Mouse (Mus musculus): ENCODE data around the gene Tor2a. TPM values are rescaled to one million over a fixed set of nuclear protein-coding genes. Genes with fewer than 3 reads are reported as not detected.

Tor2a gene
- polyA plus RNA-seq, 1 experiment from 2014 or later = 48.5 TPM

GRCm38 (mm10) chr2:32750199-32750598 lies 6.8 kb upstream of the Tor2a start:
- Histone ChIP-seq H3K4me3 (ENCODE audit: low read depth, low read length) (no peak overlapping the region), H3K4me1 (ENCODE audit: control insufficient read depth, insufficient read depth, low read length) (peaks cover 10% of the 10 kb centered on the region), H3K4me2 (ENCODE audit: low read length) (no peak overlapping the region), H3K36me3 (ENCODE audit: control insufficient read depth, insufficient read depth, low read length) (peaks cover 55% of the 10 kb centered on the region), H3K9me3 (replicated peaks; ENCODE audit: control insufficient read depth, low read length, poor library complexity, severe bottlenecking) (no peaks in the 10 kb centered on the region), H3K27me3 (ENCODE audit: control insufficient read depth, insufficient read depth, low read depth, low read length) (no peaks in the 10 kb centered on the region), H3K27ac (ENCODE audit: low read length) (no peak overlapping the region), H3K9ac (ENCODE audit: low read depth, low read length) (no peak overlapping the region)
- WGBS = 76% methylated on average over 7 of the region's 7 CpGs
- ATAC-seq = no peak

DNA sequence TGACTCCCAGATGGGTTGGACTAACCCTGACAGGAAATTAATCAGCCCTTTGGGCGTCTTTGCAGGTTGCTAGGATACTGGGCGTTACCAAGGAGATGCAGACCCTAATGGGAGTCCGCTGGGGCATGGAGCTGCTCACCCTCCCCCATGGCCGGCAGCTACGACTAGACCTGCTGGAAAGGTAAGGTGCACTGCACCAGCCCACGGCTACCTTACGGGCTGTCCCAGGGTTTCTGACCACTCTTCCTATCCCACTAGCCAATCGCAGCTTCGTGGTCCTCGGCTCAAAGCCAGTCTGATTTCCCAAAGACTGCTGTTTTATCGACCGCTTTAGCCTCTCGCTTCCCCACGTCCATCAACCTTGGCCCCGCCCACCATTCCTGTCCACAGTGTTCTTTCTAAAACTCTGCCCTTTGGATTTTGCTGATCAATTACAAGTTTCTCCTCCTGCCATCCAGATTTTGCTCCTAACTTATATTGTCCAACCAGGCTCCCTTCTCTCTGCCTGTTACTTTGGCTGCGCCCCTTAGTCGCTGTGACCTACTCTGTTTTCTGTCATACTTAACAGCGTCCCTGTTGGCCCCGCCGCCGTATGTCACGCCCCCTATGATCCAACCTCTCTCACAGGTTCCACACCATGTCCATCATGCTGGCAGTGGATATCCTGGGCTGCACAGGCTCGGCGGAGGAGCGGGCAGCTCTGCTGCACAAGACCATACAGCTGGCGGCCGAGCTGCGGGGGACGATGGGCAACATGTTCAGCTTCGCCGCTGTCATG lies 6.0 kb upstream of the Tor2a start:
- H3K4me2 ChIP-seq (ENCODE audit: low read length) = peak overlapping the region; percentile 29
- peaks cover 10% of the 10 kb centered on the region for H3K4me1 ChIP-seq (ENCODE audit: control insufficient read depth, insufficient read depth, low read length)
- no peaks in the 10 kb centered on the region for H3K9me3 ChIP-seq (replicated peaks; ENCODE audit: control insufficient read depth, low read length, poor library complexity, severe bottlenecking)
- 11% methylated on average over 31 of the region's 31 CpGs for WGBS
- no peak overlapping the region for H3K27ac ChIP-seq (ENCODE audit: low read length)
- no peaks in the 10 kb centered on the region for H3K27me3 ChIP-seq (ENCODE audit: control insufficient read depth, insufficient read depth, low read depth, low read length)
- peak; percentile 78 for ATAC-seq
- H3K36me3 ChIP-seq (ENCODE audit: control insufficient read depth, insufficient read depth, low read length) = peaks cover 48% of the 10 kb centered on the region
- no peak overlapping the region; the same call in 1 of the 2 replicates for H3K4me3 ChIP-seq (ENCODE audit: low read depth, low read length)
- H3K9ac ChIP-seq (ENCODE audit: low read depth, low read length) = no peak overlapping the region

DNA sequence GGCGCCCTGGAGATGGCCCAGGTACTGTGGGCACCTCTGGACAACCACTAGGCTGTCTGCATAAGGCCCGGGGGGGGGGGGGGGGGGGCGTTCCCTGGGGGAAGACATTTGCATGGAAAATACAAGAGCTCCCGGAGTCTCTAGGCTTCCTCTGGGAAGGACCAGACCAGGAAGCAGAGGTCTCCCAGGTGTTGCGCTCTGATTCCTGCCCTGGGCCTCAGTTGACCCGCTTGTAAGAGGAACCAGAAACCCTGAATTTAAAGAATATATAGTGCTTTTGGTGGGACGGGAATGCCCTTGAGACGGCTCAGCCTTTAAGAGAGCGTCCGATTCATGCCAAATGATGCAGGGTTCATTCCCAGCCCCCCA lies 5.4 kb upstream of the Tor2a start:
- H3K36me3 ChIP-seq (ENCODE audit: control insufficient read depth, insufficient read depth, low read length) = peaks cover 45% of the 10 kb centered on the region

GRCm38 (mm10) chr2:32752181-32752580 lies 4.9 kb upstream of the Tor2a start:
- H3K4me2 ChIP-seq (ENCODE audit: low read length) = no peak overlapping the region
- H3K4me3 ChIP-seq (ENCODE audit: low read depth, low read length) = no peak overlapping the region
- no peak overlapping the region for H3K27ac ChIP-seq (ENCODE audit: low read length)
- H3K36me3 ChIP-seq (ENCODE audit: control insufficient read depth, insufficient read depth, low read length) = peaks cover 41% of the 10 kb centered on the region
- H3K27me3 ChIP-seq (ENCODE audit: control insufficient read depth, insufficient read depth, low read depth, low read length) = no peaks in the 10 kb centered on the region
- peaks cover 10% of the 10 kb centered on the region for H3K4me1 ChIP-seq (ENCODE audit: control insufficient read depth, insufficient read depth, low read length)
- ATAC-seq = no peak
- no peaks in the 10 kb centered on the region for H3K9me3 ChIP-seq (replicated peaks; ENCODE audit: control insufficient read depth, low read length, poor library complexity, severe bottlenecking)
- H3K9ac ChIP-seq (ENCODE audit: low read depth, low read length) = no peak overlapping the region
- WGBS = 61% methylated on average over 10 of the region's 10 CpGs

More for the DNA sequence above, 5.4 kb upstream of the Tor2a start:
- no peaks in the 10 kb centered on the region for H3K27me3 ChIP-seq (ENCODE audit: control insufficient read depth, insufficient read depth, low read depth, low read length)
- no peak overlapping the region; the same call in 1 of the 2 replicates for H3K4me3 ChIP-seq (ENCODE audit: low read depth, low read length)
- H3K4me1 ChIP-seq (ENCODE audit: control insufficient read depth, insufficient read depth, low read length) = peaks cover 10% of the 10 kb centered on the region
- H3K9ac ChIP-seq (ENCODE audit: low read depth, low read length) = no peak overlapping the region
- no peak for ATAC-seq
- peak overlapping the region; percentile 29 for H3K4me2 ChIP-seq (ENCODE audit: low read length)
- H3K9me3 ChIP-seq (replicated peaks; ENCODE audit: control insufficient read depth, low read length, poor library complexity, severe bottlenecking) = no peaks in the 10 kb centered on the region
- 26% methylated on average over 7 of the region's 10 CpGs for WGBS
- no peak overlapping the region for H3K27ac ChIP-seq (ENCODE audit: low read length)

DNA sequence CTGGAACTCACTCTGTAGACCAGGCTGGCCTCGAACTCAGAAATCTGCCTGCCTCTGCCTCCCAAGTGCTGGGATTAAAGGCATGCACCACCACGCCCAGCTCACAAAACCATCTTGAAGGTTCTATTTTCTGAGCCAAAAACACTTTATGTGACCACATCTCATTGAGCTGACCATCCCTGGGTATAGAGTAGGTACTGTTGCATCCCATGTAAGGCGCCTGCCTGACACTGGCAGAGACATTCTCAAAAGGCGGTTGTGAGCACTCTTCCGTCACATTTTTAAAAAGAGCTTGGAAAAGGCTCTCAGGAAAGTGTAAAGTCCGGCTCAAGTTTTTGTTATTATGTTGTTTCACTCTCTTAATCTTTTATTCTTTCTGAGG lies 369 bp upstream of the Tor2a start:
- 26% methylated on average over 6 of the region's 6 CpGs for WGBS
- ATAC-seq = peak; percentile 49
- peak overlapping the region; percentile 66 for H3K4me3 ChIP-seq (ENCODE audit: low read depth, low read length)
- peaks cover 36% of the 10 kb centered on the region for H3K36me3 ChIP-seq (ENCODE audit: control insufficient read depth, insufficient read depth, low read length)
- H3K9me3 ChIP-seq (replicated peaks; ENCODE audit: control insufficient read depth, low read length, poor library complexity, severe bottlenecking) = no peaks in the 10 kb centered on the region
- no peaks in the 10 kb centered on the region for H3K27me3 ChIP-seq (ENCODE audit: control insufficient read depth, insufficient read depth, low read depth, low read length)
- no peak overlapping the region for H3K9ac ChIP-seq (ENCODE audit: low read depth, low read length)
- peaks cover 13% of the 10 kb centered on the region for H3K4me1 ChIP-seq (ENCODE audit: control insufficient read depth, insufficient read depth, low read length)
- H3K4me2 ChIP-seq (ENCODE audit: low read length) = peak overlapping the region; percentile 56; the same call in 1 of the 2 replicates
- no peak overlapping the region; the same call in 1 of the 2 replicates for H3K27ac ChIP-seq (ENCODE audit: low read length)

DNA sequence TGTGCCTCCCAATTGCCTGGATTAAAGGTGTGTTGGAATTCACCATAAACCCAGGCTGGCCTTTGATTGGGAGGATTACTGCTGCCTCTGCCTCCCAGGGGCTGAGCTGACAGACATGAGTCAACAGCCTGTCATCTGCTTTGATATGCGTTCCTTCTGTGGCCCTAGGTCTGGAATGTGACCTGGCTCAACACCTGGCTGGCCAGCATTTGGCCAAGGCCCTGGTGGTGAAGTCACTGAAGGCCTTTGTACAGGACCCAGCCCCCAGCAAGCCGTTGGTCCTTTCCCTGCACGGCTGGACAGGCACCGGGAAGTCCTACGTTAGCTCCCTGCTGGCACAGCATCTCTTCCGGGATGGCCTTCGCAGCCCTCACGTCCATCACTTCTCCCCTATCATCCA lies 1.5 kb downstream of the Tor2a start:
- 81% methylated on average over 8 of the region's 8 CpGs for WGBS
- Histone ChIP-seq H3K4me2 (ENCODE audit: low read length) (no peak overlapping the region), H3K9ac (ENCODE audit: low read depth, low read length) (0 out of 2 replicates have a peak overlapping the region, but pooled peaks have one; percentile 28), H3K27ac (ENCODE audit: low read length) (no peak overlapping the region), H3K4me1 (ENCODE audit: control insufficient read depth, insufficient read depth, low read length) (peaks cover 13% of the 10 kb centered on the region), H3K27me3 (ENCODE audit: control insufficient read depth, insufficient read depth, low read depth, low read length) (no peaks in the 10 kb centered on the region), H3K9me3 (replicated peaks; ENCODE audit: control insufficient read depth, low read length, poor library complexity, severe bottlenecking) (no peaks in the 10 kb centered on the region), H3K36me3 (ENCODE audit: control insufficient read depth, insufficient read depth, low read length) (peaks cover 32% of the 10 kb centered on the region), H3K4me3 (ENCODE audit: low read depth, low read length) (no peak overlapping the region)
- ATAC-seq = no peak

DNA sequence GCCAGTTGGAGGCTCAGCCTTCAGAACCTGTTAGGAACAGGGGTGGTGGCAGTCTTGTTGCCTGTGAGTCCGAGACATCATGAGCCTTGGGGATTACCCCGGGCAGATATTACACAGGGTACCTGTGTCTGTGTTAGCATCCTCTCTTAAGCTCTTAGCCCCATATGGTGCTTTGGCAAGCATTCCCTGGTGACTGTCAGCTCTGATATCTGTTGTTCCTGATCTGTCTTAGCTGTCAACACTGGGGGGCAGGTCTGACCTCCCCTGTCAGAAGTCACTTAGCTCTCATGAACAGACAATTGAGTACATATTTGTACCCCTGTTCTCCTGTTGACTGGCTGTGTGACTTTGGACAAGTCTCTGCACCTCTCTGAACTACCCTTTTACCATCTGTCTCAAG lies 2.0 kb downstream of the Tor2a start:
- 84% methylated on average over 2 of the region's 2 CpGs for WGBS
- no peak overlapping the region for H3K27ac ChIP-seq (ENCODE audit: low read length)
- H3K4me2 ChIP-seq (ENCODE audit: low read length) = no peak overlapping the region
- no peaks in the 10 kb centered on the region for H3K27me3 ChIP-seq (ENCODE audit: control insufficient read depth, insufficient read depth, low read depth, low read length)
- peaks cover 29% of the 10 kb centered on the region for H3K36me3 ChIP-seq (ENCODE audit: control insufficient read depth, insufficient read depth, low read length)
- H3K9ac ChIP-seq (ENCODE audit: low read depth, low read length) = no peak overlapping the region
- H3K4me1 ChIP-seq (ENCODE audit: control insufficient read depth, insufficient read depth, low read length) = peaks cover 13% of the 10 kb centered on the region
- H3K9me3 ChIP-seq (replicated peaks; ENCODE audit: control insufficient read depth, low read length, poor library complexity, severe bottlenecking) = no peaks in the 10 kb centered on the region
- no peak for ATAC-seq
- H3K4me3 ChIP-seq (ENCODE audit: low read depth, low read length) = no peak overlapping the region

DNA sequence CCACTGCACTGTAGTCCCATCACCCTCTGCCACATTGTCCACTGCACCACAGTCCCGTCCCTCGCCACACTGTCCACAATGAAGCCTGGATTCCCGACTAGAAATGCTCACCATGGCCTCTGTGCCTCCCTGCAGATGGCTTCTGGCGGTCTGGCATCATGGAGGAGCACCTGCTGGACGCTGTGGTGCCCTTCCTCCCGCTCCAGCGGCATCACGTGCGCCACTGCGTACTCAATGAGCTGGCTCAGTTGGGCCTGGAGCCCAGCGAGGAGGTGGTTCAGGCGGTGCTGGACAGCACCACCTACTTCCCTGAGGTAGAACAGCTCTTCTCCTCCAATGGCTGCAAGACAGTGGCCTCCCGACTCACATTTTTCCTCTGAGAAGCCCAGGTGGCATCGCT lies 4.3 kb downstream of the Tor2a start:
- ATAC-seq = no peak
- peaks cover 13% of the 10 kb centered on the region for H3K4me1 ChIP-seq (ENCODE audit: control insufficient read depth, insufficient read depth, low read length)
- H3K9me3 ChIP-seq (replicated peaks; ENCODE audit: control insufficient read depth, low read length, poor library complexity, severe bottlenecking) = no peaks in the 10 kb centered on the region
- no peak overlapping the region for H3K4me3 ChIP-seq (ENCODE audit: low read depth, low read length)
- H3K27me3 ChIP-seq (ENCODE audit: control insufficient read depth, insufficient read depth, low read depth, low read length) = no peaks in the 10 kb centered on the region
- peaks cover 19% of the 10 kb centered on the region for H3K36me3 ChIP-seq (ENCODE audit: control insufficient read depth, insufficient read depth, low read length)
- H3K27ac ChIP-seq (ENCODE audit: low read length) = no peak overlapping the region
- WGBS = 88% methylated on average over 14 of the region's 14 CpGs
- no peak overlapping the region for H3K4me2 ChIP-seq (ENCODE audit: low read length)
- no peak overlapping the region for H3K9ac ChIP-seq (ENCODE audit: low read depth, low read length)

GRCm38 (mm10) chr2:32761859-32762258 lies 4.8 kb downstream of the Tor2a start:
- no peak overlapping the region for H3K4me2 ChIP-seq (ENCODE audit: low read length)
- peaks cover 19% of the 10 kb centered on the region for H3K36me3 ChIP-seq (ENCODE audit: control insufficient read depth, insufficient read depth, low read length)
- peaks cover 13% of the 10 kb centered on the region for H3K4me1 ChIP-seq (ENCODE audit: control insufficient read depth, insufficient read depth, low read length)
- no peaks in the 10 kb centered on the region for H3K27me3 ChIP-seq (ENCODE audit: control insufficient read depth, insufficient read depth, low read depth, low read length)
- WGBS = 91% methylated on average over 4 of the region's 4 CpGs
- H3K27ac ChIP-seq (ENCODE audit: low read length) = no peak overlapping the region
- H3K9me3 ChIP-seq (replicated peaks; ENCODE audit: control insufficient read depth, low read length, poor library complexity, severe bottlenecking) = no peaks in the 10 kb centered on the region
- H3K4me3 ChIP-seq (ENCODE audit: low read depth, low read length) = no peak overlapping the region
- H3K9ac ChIP-seq (ENCODE audit: low read depth, low read length) = no peak overlapping the region
- ATAC-seq = no peak
